Mouse (Mus musculus) liver, adult 2 months (tissue): ENCODE results near the gene Fuca1.

Experiments
- CTCF ChIP-seq: fragments of 200-500 bp; IDR thresholded peaks from 2 replicates; pipeline ENCODE4 v1.5.1; 2011; ENCODE audit warnings: low read depth, low read length, control low read depth
- POLR2A ChIP-seq: fragments of 200-500 bp; IDR thresholded peaks from 2 replicates; pipeline ENCODE4 v1.6.1; 2011; ENCODE audit warnings: low read length, control low read depth; ENCODE audit not compliant: insufficient read depth; ENCODE audit errors: extremely low read depth

DNA sequence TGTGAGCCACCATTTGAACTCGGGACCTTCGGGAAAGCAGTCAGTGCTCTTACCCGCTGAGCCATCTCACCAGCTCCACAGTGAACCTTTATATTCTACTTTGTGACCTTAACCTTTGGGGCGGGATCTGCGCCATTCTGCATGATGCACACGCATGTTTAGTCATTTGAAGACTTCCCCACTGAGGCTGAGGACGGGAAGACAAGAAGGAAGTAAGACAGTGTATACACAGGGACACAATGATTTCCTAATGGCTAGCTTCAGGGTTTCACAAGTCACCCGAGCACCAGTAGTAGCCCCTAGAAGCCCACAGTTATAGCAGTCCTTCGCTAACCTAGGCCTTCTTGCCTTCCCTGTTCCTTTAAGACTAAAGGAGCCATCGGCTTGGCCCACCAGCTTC is 25.2 kb downstream of the Fuca1 start:
- TF ChIP-seq CTCF (no peak), POLR2A (no peak)
